Mouse (Mus musculus): ENCODE measurements at regions not wholly inside any gene's neighbourhood (a gene's known extent, or its start where the extent isn't known, plus 50 kb on each side); places are given as distances from the start of the nearest gene placed in this dataset.

DNA sequence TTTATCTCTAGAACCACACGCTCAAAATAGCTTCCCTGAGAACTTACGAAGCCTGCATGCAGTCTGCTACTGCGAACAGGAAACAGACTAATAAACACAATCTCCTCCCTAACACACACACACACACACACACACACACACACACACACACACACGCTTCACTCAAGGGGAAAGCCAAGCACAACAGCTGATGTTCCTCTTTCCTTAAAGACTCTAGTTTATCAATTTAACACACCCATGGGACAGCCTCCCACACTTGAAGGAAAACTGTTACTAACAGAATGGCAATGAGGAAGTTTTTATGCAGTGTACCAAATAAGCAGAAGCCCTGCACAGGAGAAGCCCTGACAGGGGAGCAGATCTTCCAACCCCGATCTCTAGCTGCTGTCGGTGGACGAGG is 177.3 kb downstream of the Rybp start:
- Histone ChIP-seq H3K36me3 (no peaks in the 10 kb centered on the region), H3K4me1 (peaks cover 39% of the 10 kb centered on the region), H3K27ac (0 out of 2 replicates have a peak overlapping the region, but pooled peaks have one; percentile 48), H3K27me3 (ENCODE audit: insufficient read depth, poor library complexity, severe bottlenecking) (peaks cover 49% of the 10 kb centered on the region), H3K9me3 (no peaks in the 10 kb centered on the region), H3K4me3 (no peak overlapping the region)
- 34% methylated on average over 7 of the region's 7 CpGs for WGBS
- no peak for DNase-seq (ENCODE audit: low spot score)

DNA sequence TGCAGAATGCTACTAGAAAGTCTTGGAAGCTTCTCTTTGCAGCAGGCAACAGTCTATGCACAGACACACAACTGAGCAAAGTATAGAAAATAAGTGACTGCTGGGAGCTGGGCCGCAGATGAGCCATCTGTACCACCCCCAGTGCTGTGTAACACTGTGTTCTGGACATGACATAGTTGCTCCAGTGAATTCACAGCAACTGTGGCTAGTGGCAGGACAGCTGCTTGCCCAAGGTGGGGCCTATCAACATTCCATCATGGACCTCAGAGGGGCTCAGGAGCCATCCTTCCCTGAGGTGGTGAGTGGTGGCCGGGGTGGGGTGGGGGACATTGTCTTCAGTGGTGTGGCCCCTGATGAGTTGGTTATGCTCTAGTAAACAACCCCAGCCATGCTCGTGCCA is 177.9 kb downstream of the Rybp start:
- no peaks in the 10 kb centered on the region for H3K36me3 ChIP-seq

GRCm38 (mm10) chr6:100107508-100107907 is 179.8 kb downstream of the Rybp start:
- Histone ChIP-seq H3K27ac (0 out of 2 replicates have a peak overlapping the region, but pooled peaks have one; percentile 36), H3K9me3 (no peaks in the 10 kb centered on the region), H3K27me3 (ENCODE audit: insufficient read depth, poor library complexity, severe bottlenecking) (peaks cover 31% of the 10 kb centered on the region), H3K36me3 (no peaks in the 10 kb centered on the region), H3K4me3 (no peak overlapping the region), H3K4me1 (peaks cover 39% of the 10 kb centered on the region)
- no peak for DNase-seq (ENCODE audit: low spot score)
- WGBS: 18% methylated on average over 3 of the region's 3 CpGs

More for the DNA sequence above, 177.9 kb downstream of the Rybp start:
- peaks cover 45% of the 10 kb centered on the region for H3K27me3 ChIP-seq (ENCODE audit: insufficient read depth, poor library complexity, severe bottlenecking)
- H3K9me3 ChIP-seq: no peaks in the 10 kb centered on the region
- 71% methylated on average over 3 of the region's 3 CpGs for WGBS
- H3K4me1 ChIP-seq: peaks cover 39% of the 10 kb centered on the region
- no peak overlapping the region for H3K4me3 ChIP-seq
- H3K27ac ChIP-seq: 0 out of 2 replicates have a peak overlapping the region, but pooled peaks have one; percentile 71
- no peak for DNase-seq (ENCODE audit: low spot score)

- H3K4me1 ChIP-seq: peaks cover 39% of the 10 kb centered on the region
- peaks cover 31% of the 10 kb centered on the region for H3K27me3 ChIP-seq (ENCODE audit: insufficient read depth, poor library complexity, severe bottlenecking)
- WGBS: 78% methylated on average over 5 of the region's 5 CpGs
Measured at GRCm38 (mm10) chr6:100107066-100107465, 180.2 kb downstream of the Rybp start.

GRCm38 (mm10) chr6:100100565-100101133 is 186.6 kb downstream of the Rybp start:
- Histone ChIP-seq H3K4me3 (no peak overlapping the region), H3K27ac (no peak overlapping the region), H3K36me3 (no peaks in the 10 kb centered on the region), H3K4me1 (peaks cover 9% of the 10 kb centered on the region; the same call in 1 of the 2 replicates), H3K9me3 (no peaks in the 10 kb centered on the region), H3K27me3 (ENCODE audit: insufficient read depth, poor library complexity, severe bottlenecking) (peaks cover 54% of the 10 kb centered on the region)
- no peak for DNase-seq (ENCODE audit: low spot score)
- WGBS: 75% methylated on average over 4 of the region's 4 CpGs

More at GRCm38 (mm10) chr6:100107066-100107465, 180.2 kb downstream of the Rybp start:
- Histone ChIP-seq H3K27ac (peak overlapping the region; percentile 36; the same call in 1 of the 2 replicates), H3K4me3 (no peak overlapping the region), H3K9me3 (no peaks in the 10 kb centered on the region), H3K36me3 (no peaks in the 10 kb centered on the region)
- no peak for DNase-seq (ENCODE audit: low spot score)

DNA sequence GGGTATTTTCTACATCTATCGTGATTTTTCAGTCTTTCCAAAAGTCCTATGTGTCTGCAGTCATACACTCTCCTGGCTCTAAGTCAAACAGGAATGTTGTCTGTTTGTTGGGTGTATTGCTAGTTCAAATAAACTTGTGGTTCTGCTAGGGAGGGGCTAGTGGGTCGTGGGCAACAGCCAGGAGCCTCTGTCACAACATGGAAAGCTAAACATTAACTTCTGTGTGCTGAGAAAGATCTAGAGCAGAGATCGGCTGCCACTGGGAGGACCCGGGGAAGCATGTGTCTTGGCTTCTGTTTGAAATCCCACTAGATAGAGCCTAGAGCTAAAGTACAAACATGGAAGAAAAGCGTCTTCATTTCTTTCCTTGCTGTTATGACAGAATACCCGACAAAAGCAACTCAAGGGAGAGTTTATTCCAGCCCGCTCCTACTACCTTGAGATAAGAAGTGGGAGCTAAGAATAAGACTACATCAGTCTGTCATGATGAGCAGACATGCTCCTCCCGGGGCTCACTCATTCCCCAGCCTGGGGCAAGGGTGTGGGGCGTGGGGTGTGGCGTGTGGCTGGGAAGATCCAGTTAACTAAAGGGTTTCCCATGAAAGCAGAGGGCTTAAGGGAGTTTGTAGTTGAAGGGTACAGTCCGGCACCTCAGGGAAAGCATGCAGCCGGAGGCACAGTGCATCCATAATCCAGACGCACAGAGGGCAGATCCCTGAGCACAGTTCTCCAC is 190.7 kb downstream of the Rybp start:
- Histone ChIP-seq H3K9me3 (no peaks in the 10 kb centered on the region), H3K4me3 (no peak overlapping the region), H3K4me1 (peaks cover 37% of the 10 kb centered on the region), H3K27ac (no peak overlapping the region), H3K27me3 (ENCODE audit: insufficient read depth, poor library complexity, severe bottlenecking) (peaks cover 64% of the 10 kb centered on the region), H3K36me3 (no peaks in the 10 kb centered on the region)
- DNase-seq (ENCODE audit: low spot score): no peak
- WGBS: 62% methylated on average over 13 of the region's 13 CpGs

DNA sequence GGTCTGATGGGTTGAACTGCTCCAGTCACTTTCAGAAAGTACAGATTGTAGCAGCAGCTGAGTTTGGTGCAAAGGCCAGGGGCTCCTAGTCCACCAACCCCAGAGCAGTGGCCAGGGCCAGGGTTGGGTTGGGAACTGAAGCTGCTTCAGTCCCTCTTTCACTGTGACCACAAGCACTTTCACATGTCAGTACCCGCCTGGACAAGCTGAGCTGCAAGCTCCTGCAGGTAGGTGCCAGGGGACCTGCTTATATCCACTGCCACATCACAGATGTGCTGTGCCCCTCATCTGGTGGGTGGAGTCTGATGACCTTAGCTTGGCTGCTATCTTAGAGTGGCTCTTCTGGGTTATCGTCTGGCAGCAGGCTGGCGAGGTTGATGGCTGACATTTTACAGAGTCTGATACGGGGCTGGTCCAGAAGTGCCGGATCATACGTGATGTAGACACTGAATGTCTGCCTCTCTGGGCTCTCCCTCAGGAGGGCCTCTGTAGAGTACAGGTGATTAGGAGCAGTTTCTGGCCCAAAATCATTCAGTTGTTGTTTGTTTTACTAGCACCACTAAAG is 192.6 kb downstream of the Rybp start:
- DNase-seq (ENCODE audit: low spot score): no peak
- H3K27ac ChIP-seq: peak overlapping the region; percentile 1; the same call in 1 of the 2 replicates
- H3K27me3 ChIP-seq (ENCODE audit: insufficient read depth, poor library complexity, severe bottlenecking): peaks cover 67% of the 10 kb centered on the region
- H3K9me3 ChIP-seq: no peaks in the 10 kb centered on the region
- H3K4me3 ChIP-seq: no peak overlapping the region
- no peaks in the 10 kb centered on the region for H3K36me3 ChIP-seq
- H3K4me1 ChIP-seq: peaks cover 37% of the 10 kb centered on the region
- WGBS: 46% methylated on average over 6 of the region's 6 CpGs

DNA sequence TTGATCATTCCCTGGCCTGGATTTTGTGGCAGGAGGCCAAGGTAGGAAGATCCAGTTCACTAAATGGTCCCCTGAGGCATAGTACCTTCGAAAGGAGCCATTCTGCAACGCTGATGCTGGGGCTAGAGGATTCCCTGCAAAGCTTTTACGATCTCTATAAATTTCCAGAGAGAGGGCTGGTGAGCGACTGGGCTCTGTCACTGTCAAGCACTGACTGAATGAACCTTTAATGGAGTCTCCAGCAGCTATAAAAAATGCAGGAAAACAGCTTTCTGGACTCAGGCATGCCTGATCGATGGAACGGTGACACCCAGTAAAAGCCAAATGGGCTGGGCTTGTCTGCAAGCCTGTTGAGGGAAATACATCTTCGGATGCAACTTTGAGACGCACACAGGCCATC is 194.4 kb downstream of the Rybp start:
- no peaks in the 10 kb centered on the region for H3K9me3 ChIP-seq
- H3K27me3 ChIP-seq (ENCODE audit: insufficient read depth, poor library complexity, severe bottlenecking): peaks cover 67% of the 10 kb centered on the region
- no peak overlapping the region for H3K27ac ChIP-seq
- no peak for DNase-seq (ENCODE audit: low spot score)
- H3K4me1 ChIP-seq: peaks cover 41% of the 10 kb centered on the region
- H3K36me3 ChIP-seq: no peaks in the 10 kb centered on the region
- H3K4me3 ChIP-seq: no peak overlapping the region
- WGBS: 66% methylated on average over 8 of the region's 8 CpGs

- no peak overlapping the region for H3K27ac ChIP-seq
- no peaks in the 10 kb centered on the region for H3K9me3 ChIP-seq
- no peak overlapping the region for H3K4me3 ChIP-seq
- no peaks in the 10 kb centered on the region for H3K36me3 ChIP-seq
- peaks cover 57% of the 10 kb centered on the region; the same call in 1 of the 2 replicates for H3K27me3 ChIP-seq (ENCODE audit: insufficient read depth, poor library complexity, severe bottlenecking)
- 31% methylated on average over 3 of the region's 3 CpGs for WGBS
- DNase-seq (ENCODE audit: low spot score): no peak
- peaks cover 38% of the 10 kb centered on the region for H3K4me1 ChIP-seq
Measured at GRCm38 (mm10) chr6:100091815-100092214, 195.5 kb downstream of the Rybp start.

- DNase-seq (ENCODE audit: low spot score): no peak
- Histone ChIP-seq H3K36me3 (no peaks in the 10 kb centered on the region), H3K27ac (no peak overlapping the region), H3K4me3 (no peak overlapping the region), H3K9me3 (no peaks in the 10 kb centered on the region), H3K4me1 (peaks cover 27% of the 10 kb centered on the region), H3K27me3 (ENCODE audit: insufficient read depth, poor library complexity, severe bottlenecking) (peaks cover 45% of the 10 kb centered on the region; the same call in 1 of the 2 replicates)
- 57% methylated on average over 4 of the region's 4 CpGs for WGBS
Measured at GRCm38 (mm10) chr6:100088576-100088975, 198.7 kb downstream of the Rybp start.

- no peaks in the 10 kb centered on the region for H3K9me3 ChIP-seq
- H3K27ac ChIP-seq: no peak overlapping the region
- peaks cover 19% of the 10 kb centered on the region for H3K4me1 ChIP-seq
- no peaks in the 10 kb centered on the region for H3K36me3 ChIP-seq
- DNase-seq (ENCODE audit: low spot score): no peak
- H3K27me3 ChIP-seq (ENCODE audit: insufficient read depth, poor library complexity, severe bottlenecking): peaks cover 38% of the 10 kb centered on the region; the same call in 1 of the 2 replicates
- no peak overlapping the region for H3K4me3 ChIP-seq
- 78% methylated on average over 7 of the region's 7 CpGs for whole genome bisulfite sequencing
Measured at GRCm38 (mm10) chr6:100086807-100087206, 200.5 kb downstream of the Rybp start.

DNA sequence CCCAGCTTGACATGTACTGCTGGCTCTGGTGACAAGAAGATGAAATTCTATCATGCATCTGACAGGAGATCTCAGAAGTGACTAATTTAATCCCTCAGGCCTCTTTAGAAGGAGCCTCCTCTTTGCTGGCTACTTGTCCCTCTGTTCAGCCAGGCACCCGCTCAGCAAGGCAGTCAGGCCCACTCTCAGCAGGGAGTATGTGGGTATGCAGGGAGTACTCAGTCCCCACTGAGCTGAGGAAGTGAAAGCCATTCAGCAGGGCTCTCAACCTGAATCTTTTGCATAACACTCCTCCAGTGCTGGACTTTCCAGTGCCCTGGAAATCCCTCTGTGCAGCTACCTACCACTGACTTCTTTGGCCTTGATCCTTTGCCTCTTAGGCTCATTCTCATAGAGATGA is 201.3 kb downstream of the Rybp start:
- WGBS: 50% methylated on average over 1 of the region's 1 CpGs
- no peak overlapping the region for H3K27ac ChIP-seq
- no peak for DNase-seq (ENCODE audit: low spot score)
- no peak overlapping the region for H3K4me3 ChIP-seq
- H3K27me3 ChIP-seq (ENCODE audit: insufficient read depth, poor library complexity, severe bottlenecking): peaks cover 46% of the 10 kb centered on the region; the same call in 1 of the 2 replicates
- H3K9me3 ChIP-seq: no peaks in the 10 kb centered on the region
- H3K4me1 ChIP-seq: peaks cover 18% of the 10 kb centered on the region
- H3K36me3 ChIP-seq: no peaks in the 10 kb centered on the region

- 91% methylated on average over 4 of the region's 4 CpGs for WGBS
- Histone ChIP-seq H3K27ac (no peak overlapping the region), H3K4me1 (peaks cover 16% of the 10 kb centered on the region), H3K9me3 (no peaks in the 10 kb centered on the region), H3K4me3 (no peak overlapping the region), H3K36me3 (no peaks in the 10 kb centered on the region), H3K27me3 (ENCODE audit: insufficient read depth, poor library complexity, severe bottlenecking) (peaks cover 49% of the 10 kb centered on the region)
- no peak for DNase-seq (ENCODE audit: low spot score)
Measured at GRCm38 (mm10) chr6:100083868-100084477, 203.3 kb downstream of the Rybp start.

Measured in heart, embryonic 10.5 days (tissue).